Mouse (Mus musculus) neutrophil, adult 5-6 weeks (primary cell): Measurements from ENCODE around the gene Bahcc1. TPM values are rescaled to one million over a fixed set of nuclear protein-coding genes. Genes with fewer than 3 reads are reported as not detected.

ENCODE experiments used
- ATAC-seq: fragments of 151-379, 151-347 bp; 2 replicates; pipeline ENCODE4 v1.8.0; 2017; ENCODE audit warnings: mild to moderate bottlenecking, moderate TSS enrichment; ENCODE audit not compliant: insufficient number of reproducible peaks, poor library complexity, low FRiP score, severe bottlenecking; ENCODE audit errors: extremely low read depth
- total RNA-seq: library from RNA; stranded (forward); fragments of 200-1000 nt; gene quantifications from 2 replicates; pipeline ENCODE4 v1.2.3, GENCODE M21; 2017

Bahcc1 gene
- total RNA-seq, 1 experiment from 2014 or later, result 0.12 TPM

GRCm38 (mm10) chr11:120204200-120204599 lies 28.5 kb upstream of the Bahcc1 start:
- no peak for ATAC-seq

DNA sequence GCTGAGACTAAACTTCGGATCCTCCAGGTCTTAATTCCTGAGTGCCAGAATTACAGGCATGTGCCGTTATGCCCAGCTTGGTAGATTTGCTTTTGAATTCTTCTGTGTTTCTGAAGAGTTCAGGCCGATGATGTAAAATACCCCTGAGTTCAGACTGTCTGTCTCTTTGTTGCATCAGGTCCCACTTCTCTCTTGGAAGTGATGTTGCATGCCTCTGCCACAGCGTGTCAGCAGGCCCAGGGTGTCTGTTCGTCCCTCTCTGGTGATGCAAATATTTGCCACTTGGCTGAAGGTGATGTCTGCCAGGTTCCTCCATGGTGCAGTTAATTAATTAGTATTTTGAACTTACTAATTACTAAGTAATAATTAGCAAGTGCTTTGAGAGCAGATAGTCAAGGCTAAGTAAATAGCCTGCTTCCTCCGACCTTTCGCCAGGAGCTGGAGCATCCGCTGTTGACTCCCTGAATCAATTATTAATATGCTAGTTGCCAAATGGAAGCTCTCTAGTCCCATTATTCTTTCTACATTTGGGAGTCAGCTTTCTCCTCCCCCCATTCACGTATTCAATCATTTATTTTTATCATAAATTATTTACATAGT lies 26.6 kb upstream of the Bahcc1 start:
- ATAC-seq, result no peak

- ATAC-seq, result no peak
These were observed 26.1 kb upstream of the Bahcc1 start for GRCm38 (mm10) chr11:120206669-120207090.

- ATAC-seq, result no peak
These were observed 23.9 kb upstream of the Bahcc1 start for GRCm38 (mm10) chr11:120208848-120209247.

DNA sequence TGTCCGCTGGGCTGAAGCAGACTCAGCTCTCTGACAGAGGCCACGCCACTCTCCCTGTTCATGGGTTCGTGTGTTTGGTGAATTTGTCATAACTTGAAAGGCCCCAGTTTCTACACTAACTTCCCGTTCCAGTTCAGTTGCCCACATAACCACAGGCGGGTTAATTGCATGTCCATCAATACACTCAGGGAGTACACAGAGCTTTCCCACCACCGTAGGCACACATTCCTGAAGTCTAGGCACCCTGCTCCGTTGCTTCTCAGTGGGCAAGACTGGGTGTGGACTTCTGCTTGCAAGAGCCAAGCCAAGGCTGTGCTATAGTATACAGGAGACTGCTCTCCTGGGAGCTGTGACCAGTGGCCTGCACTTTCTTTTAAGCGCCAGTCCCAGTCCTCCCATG lies 23.3 kb upstream of the Bahcc1 start:
- ATAC-seq, result no peak

GRCm38 (mm10) chr11:120215726-120216241 lies 17.0 kb upstream of the Bahcc1 start:
- no peak for ATAC-seq

GRCm38 (mm10) chr11:120216540-120217324 lies 16.0 kb upstream of the Bahcc1 start:
- no peak for ATAC-seq

GRCm38 (mm10) chr11:120218176-120218856 lies 14.4 kb upstream of the Bahcc1 start:
- no peak for ATAC-seq

DNA sequence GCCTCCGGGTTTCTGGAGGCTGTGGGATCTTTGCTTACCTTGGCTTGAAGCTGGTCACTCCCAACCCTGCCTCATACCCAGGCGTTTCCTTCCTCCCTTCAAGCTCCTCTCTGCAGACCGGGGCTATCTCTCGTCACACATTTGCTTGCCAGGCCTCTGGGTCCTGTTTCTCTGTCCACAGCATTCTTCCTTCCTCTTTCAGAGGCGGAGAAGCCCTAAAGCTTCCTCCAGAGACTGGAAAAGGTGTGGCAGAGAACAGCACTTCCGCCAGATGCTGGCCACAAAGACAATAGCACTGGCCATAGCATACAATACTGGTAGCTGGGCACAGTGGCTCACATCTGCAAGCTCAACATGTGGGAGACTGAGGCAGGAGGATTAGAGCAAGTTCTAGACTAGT lies 13.8 kb upstream of the Bahcc1 start:
- peak; percentile 28; the same call in 1 of the 2 replicates for ATAC-seq

- ATAC-seq, result no peak
These were observed 12.7 kb upstream of the Bahcc1 start for GRCm38 (mm10) chr11:120219916-120220522.

DNA sequence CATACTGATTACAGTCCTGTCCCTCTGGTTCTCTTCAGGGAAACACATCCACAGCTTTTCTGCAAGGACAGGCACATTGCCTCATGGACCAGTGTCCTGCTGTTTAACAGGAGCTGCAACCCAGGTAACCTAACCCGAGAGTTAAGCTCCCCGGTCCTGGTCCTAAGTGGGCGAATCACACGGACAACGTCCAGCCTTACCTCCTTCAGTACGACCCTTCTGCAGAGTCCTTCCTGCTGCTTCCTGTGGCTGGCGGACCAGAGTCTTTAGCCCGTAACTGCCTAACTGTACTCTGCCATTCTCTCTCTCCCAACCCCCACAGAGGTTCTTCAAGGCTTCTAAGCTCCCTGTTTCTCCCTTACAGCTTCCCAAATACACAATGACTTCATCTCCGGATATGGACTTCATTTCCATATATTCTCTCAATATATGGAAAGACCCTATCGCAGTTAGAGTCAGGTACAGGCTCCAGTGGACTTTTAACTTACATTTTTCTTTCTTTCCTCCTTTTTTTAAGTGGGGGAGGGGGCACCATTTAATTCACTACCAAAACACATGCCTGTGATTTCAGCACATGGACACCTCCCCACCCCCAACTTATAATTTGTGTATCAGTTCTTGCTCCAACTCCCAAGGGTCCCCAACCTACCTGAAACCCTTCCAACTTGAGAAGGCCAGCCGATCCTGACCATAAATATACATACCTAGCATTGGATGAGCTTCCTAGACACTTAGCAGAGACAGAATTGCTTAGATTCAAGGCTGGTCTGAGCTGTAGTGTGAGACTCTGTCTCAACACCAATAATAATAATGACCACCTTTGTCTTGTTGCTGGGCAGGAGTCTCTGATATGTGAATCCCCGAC lies 11.6 kb upstream of the Bahcc1 start:
- no peak for ATAC-seq

DNA sequence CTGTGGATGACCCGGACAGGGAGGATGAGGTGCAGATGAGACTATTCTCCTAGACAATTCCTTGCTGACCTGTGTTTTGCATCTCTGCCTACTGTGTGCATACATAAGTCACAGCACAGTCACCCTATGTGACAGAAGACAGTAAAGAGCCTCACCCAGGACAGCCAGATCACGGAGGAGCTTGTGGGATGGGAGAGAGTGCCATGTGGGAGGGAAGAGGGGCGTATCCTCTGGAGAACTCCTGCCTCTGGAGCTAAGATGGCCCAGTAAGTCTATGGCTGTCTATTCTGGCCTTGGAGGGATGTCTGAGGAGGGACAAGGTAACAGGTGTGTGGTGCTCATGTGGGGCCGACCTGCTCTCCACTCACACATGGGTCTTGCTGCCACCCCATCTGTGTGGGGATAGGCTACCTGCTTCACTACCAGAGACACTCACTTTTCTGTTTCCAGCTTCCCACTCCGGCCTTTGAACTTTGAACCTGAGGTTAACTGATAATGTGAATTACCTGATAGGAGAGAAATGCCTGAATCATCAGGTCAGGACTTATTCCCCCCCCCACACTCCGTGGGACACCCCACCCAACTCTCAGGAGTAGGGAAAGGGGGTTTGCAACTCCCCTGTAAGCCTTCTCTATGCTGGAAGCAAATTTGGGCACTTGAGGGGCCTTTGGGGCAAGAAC lies 10.2 kb upstream of the Bahcc1 start:
- ATAC-seq, result no peak

DNA sequence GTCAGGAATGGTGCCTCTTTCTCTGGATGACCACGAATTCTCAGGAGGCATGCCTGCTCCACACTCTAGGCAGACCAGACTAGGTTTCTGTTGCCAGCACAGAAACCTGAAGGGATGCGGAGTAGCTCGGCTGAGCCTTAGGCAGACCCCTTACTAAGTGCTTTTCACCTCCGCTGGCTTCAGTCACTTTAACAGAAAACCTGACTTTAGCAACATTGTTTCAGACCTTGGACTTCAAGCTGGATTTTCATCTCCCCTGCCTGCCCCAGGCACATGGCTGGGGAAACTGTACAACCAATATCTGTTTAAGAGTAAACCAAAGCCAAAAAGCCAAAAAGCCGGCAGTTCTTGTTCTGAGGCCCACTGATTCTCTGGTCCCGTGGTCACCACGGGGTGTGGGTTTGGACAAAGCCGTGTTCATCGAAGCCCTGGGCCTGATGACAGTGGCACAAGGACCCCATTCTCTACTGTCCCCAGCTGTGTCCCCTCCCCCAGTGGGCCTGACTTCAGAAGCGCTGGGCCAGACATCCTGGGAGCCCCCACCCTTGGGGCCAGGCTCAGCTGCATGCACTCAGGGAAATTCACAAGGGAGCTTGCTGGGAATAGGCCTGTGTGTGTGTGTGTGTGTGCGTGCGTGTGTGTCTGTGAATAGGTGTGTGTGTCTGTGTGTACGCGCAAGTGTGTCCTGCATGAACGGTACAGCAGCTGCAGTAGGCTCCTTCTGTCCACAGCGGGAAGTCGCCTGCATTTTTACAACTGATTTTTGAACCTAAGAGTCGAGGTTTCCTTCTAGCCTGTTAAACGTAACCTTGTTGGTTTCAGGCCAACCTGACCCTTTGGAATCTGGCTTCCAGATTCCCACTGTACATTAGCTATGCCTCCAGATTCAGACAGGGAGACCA lies 8.9 kb upstream of the Bahcc1 start:
- no peak for ATAC-seq

DNA sequence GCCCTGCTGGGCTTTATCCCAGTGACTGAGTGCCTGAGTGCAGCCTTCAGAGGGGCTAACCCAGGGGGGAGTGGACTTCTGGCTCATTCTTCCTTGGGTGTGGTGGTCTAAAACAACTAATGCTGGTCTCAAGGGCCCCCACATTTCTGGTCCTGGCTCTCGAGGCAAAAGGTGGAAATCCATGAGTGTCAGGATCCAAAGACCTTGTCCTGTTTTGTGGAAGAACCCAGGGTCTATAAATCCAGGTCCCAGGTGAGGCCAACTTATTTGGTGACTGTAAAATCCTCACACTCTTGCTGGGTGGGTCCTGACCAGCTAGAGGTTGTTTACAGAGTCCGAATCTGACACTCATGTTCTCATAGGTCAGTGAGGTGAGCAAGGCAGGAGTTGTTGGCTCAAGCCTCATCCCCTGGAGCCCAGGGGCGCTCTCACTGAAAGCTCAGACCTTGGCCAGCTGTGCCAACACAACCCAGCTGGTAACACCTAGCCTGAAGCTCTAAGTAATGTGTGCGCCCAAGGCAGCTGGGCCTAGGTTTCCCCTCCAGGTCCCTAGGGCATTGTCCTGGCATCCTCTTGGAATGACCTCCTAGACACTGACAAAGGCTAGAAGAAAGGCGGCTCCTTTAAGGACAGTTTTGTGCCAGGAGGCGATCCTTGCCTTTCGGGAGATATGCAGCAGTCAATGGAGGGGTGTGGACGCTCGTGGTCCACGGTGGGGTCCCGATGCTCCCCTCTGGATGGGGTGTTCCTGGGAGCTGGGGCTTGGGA lies 8.1 kb upstream of the Bahcc1 start:
- ATAC-seq, result no peak

DNA sequence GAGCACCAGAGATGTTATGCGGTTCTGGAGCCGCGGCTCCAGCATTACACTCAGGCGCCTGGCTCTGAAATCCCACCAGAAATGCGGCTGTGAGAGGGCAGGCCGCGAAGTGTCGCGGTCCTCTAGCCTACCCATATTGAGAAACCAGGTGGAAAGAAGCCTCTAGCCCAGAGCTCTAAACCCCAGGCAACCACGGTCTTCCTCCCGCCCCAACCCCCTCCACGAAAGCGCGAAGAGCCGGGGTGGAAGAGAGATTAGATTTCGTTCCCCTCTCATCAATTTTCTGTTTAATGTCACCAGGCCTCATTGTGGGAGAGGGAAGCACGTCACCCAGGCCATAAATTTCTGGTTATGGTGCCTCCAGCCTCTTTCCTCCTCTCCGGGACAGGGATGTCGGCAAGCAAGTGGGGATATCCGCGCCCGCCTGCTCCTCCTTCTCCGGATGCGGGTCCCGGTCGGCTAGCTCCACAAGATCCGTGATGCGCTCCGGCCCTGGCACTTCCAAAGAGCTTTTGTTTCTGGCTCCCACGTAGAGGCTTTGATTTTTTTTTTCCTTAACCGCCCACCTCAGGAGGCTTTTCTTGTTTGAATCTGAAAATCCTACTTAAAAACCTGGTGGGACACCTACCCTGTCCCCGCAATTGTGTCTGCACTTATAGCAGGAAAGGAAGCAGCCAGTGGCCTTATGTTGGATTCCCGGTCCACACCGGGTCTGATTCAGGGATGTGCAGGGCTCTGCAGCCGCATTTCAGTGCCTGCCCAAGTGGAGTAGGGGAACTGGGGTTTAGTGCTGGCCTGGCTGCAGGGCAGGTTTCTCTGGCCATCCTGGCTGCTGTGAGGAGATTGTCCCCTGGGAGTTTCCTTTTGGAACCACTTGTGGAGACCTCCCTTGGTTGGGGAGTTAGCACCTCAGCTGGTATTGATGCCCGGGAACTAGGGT lies 7.2 kb upstream of the Bahcc1 start:
- ATAC-seq, result no peak
